Mouse (Mus musculus): ENCODE data around the gene Usf3. TPM values are rescaled to one million over a fixed set of nuclear protein-coding genes. Genes with fewer than 3 reads are reported as not detected.

Usf3 gene
- polyA plus RNA-seq, 1 experiment from 2014 or later = 2.1 TPM

DNA sequence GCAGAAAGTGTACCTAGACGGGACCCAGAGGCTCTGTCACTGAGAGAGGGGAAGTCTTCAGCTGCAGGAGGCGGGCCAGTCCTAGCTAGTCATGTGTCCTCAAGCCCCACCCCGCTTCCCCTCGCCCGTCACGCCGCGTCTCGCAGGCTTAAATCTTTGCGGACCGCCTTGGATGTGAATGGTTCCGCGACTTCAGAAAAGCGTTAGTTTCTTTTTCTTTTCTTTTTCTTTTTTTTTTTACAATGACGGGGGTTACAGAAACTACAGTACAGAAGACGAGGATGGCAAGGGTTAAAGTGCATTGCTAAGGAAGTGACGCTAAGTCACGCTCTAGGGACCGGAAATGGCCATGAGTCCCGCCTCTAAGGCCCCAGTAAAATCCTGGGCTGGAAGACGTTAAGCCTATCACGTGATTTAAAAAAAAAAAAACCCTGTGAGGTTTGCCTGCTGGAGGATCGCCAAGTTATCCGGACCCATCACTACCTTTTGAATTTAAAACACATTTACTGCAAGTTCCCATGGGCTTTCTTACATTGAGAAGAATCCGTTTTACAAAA, 34.0 kb upstream of the Usf3 start:
- peak; percentile 92 for ATAC-seq
- H3K36me3 ChIP-seq (ENCODE audit: control insufficient read depth, insufficient read depth, low read length) = no peaks in the 10 kb centered on the region
- peak overlapping the region; percentile 86 for H3K9ac ChIP-seq (ENCODE audit: low read depth, low read length)

DNA sequence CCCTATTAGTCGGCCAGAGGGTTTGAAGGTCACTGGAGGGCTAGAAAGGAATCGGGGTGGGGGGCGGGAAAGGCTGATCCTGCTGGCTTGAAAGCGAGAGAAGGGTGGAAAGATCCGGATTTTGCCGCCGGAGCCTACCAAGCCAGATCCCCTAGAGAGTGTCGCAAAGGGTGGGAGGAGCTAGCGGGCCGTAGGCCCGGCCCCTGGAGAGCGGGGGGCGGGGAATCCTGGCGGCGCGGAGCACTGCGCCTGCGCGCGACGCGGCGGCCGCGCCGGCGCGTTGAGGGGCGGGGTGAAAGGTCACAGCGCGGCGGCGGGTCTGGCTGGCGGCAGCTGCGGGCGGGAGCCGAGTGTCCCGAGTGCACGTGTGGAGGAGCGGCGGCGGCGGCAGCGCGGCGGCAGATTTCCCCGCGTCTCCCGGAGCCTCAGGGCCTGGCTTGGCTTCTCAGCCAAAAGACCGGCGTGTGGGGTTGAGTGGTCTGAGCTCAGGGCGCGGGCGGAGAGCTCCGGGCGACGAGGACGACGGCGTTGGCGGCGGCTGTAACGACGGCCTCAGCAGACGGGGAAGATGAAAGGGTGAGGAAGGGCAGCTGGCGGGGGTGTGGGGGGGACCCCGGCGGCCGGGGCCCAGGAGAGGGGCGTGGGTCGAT, 33.4 kb upstream of the Usf3 start, which contains the start of the genes Atp6v1a and Naa50:
Gene Atp6v1a (minus strand): TSS at position 170 of the 650 bp plus-strand sequence.
Gene Naa50 (plus strand): TSS at position 295 of the 650 bp plus-strand sequence.
- no peaks in the 10 kb centered on the region for H3K27me3 ChIP-seq (replicated peaks; ENCODE audit: control insufficient read depth, insufficient read depth, low read length)
- H3K4me1 ChIP-seq (ENCODE audit: control insufficient read depth, insufficient read depth, low read depth, low read length) = peaks cover 16% of the 10 kb centered on the region
- H3K36me3 ChIP-seq (ENCODE audit: control insufficient read depth, insufficient read depth, low read length) = no peaks in the 10 kb centered on the region
- peak within 1 kb of the TSS; percentile 99 for H3K27ac ChIP-seq (ENCODE audit: low read depth, low read length)
- WGBS = under 1% methylated on average over 58 of the region's 71 CpGs
- ATAC-seq = peak; percentile 83
- peak within 1 kb of the TSS; percentile 86 for H3K9ac ChIP-seq (ENCODE audit: low read depth, low read length)
- H3K9me3 ChIP-seq (ENCODE audit: control insufficient read depth, low read length) = no peaks in the 10 kb centered on the region
- H3K4me2 ChIP-seq (ENCODE audit: low read length) = peak within 1 kb of the TSS; percentile 74
- peak within 1 kb of the TSS; percentile 98 for H3K4me3 ChIP-seq (ENCODE audit: low read length)

More for the DNA sequence above, 34.0 kb upstream of the Usf3 start:
- Histone ChIP-seq H3K27ac (ENCODE audit: low read depth, low read length) (peak overlapping the region; percentile 99), H3K4me2 (ENCODE audit: low read length) (peak overlapping the region; percentile 74), H3K27me3 (replicated peaks; ENCODE audit: control insufficient read depth, insufficient read depth, low read length) (no peaks in the 10 kb centered on the region), H3K4me3 (ENCODE audit: low read length) (peak overlapping the region; percentile 98), H3K4me1 (ENCODE audit: control insufficient read depth, insufficient read depth, low read depth, low read length) (peaks cover 16% of the 10 kb centered on the region), H3K9me3 (ENCODE audit: control insufficient read depth, low read length) (no peaks in the 10 kb centered on the region)
- under 1% methylated on average over 25 of the region's 25 CpGs for WGBS

DNA sequence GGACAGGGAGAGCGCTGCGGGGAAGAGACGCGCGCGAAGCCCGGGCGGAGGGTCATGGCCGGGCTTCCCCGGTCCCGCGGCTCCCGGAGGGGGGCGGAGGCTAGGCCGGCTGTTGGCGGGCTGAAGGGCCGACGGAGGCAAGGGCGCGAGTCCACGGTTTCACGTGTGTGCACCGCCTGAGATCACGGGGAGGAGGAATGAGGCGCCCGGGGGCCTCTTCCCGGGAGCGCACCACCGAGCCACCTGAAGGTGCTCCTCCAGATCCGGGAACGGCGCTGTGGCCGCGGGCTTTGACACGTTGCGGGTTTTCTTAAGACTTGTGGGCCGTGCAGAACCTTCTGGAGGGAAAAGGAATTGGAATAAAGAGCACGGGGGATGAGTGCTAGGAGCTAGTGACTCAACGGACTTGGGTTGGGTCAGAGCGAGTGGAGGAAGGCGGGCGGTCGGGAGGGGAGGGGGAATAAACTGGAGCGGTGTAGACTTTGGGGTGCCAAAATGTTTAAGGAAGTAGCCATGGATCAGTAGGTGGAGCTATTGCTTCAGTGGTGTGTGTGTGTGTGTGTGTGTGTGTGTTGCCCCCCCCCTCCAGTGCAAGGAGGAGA, 32.8 kb upstream of the Usf3 start:
- Histone ChIP-seq H3K27ac (ENCODE audit: low read depth, low read length) (peak overlapping the region; percentile 99), H3K4me2 (ENCODE audit: low read length) (peak overlapping the region; percentile 74), H3K4me1 (ENCODE audit: control insufficient read depth, insufficient read depth, low read depth, low read length) (peaks cover 16% of the 10 kb centered on the region), H3K9me3 (ENCODE audit: control insufficient read depth, low read length) (no peaks in the 10 kb centered on the region), H3K4me3 (ENCODE audit: low read length) (peak overlapping the region; percentile 98), H3K9ac (ENCODE audit: low read depth, low read length) (peak overlapping the region; percentile 86), H3K27me3 (replicated peaks; ENCODE audit: control insufficient read depth, insufficient read depth, low read length) (no peaks in the 10 kb centered on the region), H3K36me3 (ENCODE audit: control insufficient read depth, insufficient read depth, low read length) (no peaks in the 10 kb centered on the region)
- WGBS = under 1% methylated on average over 41 of the region's 44 CpGs
- peak; percentile 53 for ATAC-seq

DNA sequence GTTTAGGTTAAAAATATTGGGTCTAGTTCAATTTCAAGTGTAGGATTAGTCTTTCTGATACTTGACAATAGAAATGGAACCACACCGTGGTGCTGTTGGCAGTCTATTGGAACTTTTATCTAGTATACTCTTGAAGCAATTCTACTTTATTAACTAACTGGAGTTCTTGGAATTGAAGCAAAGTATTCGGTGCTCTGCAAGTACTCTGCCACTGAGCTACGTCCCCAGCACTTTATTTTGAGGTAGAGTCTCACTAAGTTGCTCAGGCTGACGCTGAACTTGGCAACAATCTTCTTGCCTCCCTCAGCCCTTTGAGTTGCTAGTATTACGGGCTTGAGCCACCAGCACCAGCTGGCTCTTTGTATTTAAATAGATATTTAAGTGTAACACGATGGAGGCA, 31.6 kb upstream of the Usf3 start:
- 41% methylated on average over 6 of the region's 6 CpGs for WGBS
- H3K9ac ChIP-seq (ENCODE audit: low read depth, low read length) = no peak overlapping the region

DNA sequence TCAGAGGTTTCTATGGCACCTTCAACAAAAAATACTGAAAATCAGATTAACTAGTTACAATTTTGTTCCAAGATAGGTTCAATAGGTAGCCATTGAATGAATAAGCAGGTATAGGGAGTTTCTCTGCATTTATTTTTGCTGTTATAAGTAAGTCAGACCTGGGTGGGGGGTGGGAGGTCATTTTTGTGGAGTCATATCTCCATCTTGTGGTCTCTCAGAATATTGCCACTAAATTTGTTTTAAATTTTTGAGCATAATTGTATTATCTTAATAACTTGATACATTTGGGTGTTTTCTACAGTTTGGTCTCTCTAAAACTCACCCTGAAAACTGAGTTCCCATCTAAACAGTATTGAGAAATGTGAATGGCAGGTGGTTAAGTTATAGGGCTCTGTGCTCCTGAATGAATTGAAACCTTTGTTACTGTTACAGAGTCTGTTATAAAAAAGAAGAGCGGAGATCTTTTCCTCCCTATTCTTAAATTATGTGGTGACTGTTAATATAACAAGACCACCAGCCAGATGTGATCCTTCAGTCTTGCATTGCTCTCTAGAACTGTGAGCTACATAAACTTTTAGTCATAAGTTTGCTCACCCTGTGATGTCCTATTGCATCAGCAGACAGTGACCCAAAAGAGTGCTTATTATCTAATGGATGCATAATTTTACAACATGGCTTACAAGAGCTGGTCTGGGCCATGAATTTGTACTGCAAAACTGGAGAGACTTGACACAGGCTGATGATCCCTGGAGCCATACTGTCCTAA, 23.9 kb upstream of the Usf3 start:
- H3K4me1 ChIP-seq (ENCODE audit: control insufficient read depth, insufficient read depth, low read depth, low read length) = no peaks in the 10 kb centered on the region
- WGBS = 100% methylated on average over 1 of the region's 1 CpGs

More for the DNA sequence above, 31.6 kb upstream of the Usf3 start:
- Histone ChIP-seq H3K36me3 (ENCODE audit: control insufficient read depth, insufficient read depth, low read length) (no peaks in the 10 kb centered on the region), H3K27me3 (replicated peaks; ENCODE audit: control insufficient read depth, insufficient read depth, low read length) (no peaks in the 10 kb centered on the region), H3K4me2 (ENCODE audit: low read length) (peak overlapping the region; percentile 1), H3K4me1 (ENCODE audit: control insufficient read depth, insufficient read depth, low read depth, low read length) (peaks cover 16% of the 10 kb centered on the region), H3K9me3 (ENCODE audit: control insufficient read depth, low read length) (no peaks in the 10 kb centered on the region), H3K27ac (ENCODE audit: low read depth, low read length) (no peak overlapping the region), H3K4me3 (ENCODE audit: low read length) (no peak overlapping the region)
- no peak for ATAC-seq

DNA sequence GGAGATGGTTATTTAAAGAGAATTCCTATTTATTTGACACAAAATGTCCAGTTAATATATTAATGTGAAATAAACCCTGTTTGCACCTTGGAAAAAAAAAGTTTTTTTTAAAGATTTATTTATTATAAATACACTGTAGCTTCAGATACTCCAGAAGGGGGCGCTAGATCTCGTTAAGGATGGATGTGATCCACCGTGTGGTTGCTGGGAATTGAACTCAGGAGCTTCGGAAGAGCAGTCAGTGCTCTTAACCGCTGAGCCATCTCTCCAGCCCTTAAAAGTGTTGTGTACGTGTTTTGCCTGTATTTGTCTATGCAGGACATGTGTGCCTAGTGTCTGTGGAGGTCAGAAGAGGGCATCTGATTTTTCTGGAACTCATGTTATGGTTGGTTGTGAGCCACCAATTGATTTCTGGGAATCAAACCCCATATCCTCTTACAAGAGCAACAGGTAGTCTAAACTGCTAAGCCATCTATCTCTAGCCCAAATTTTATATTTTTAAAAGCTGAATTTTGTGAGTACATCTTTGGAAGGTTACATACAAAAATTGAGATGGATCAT, 18.5 kb upstream of the Usf3 start:
- Histone ChIP-seq H3K9ac (ENCODE audit: low read depth, low read length) (no peak overlapping the region), H3K27ac (ENCODE audit: low read depth, low read length) (no peak overlapping the region), H3K4me2 (ENCODE audit: low read length) (no peak overlapping the region), H3K9me3 (ENCODE audit: control insufficient read depth, low read length) (no peaks in the 10 kb centered on the region), H3K36me3 (ENCODE audit: control insufficient read depth, insufficient read depth, low read length) (0 out of 2 replicates have a peak, but pooled peaks cover 5% of the 10 kb centered on the region), H3K4me3 (ENCODE audit: low read length) (no peak overlapping the region), H3K27me3 (replicated peaks; ENCODE audit: control insufficient read depth, insufficient read depth, low read length) (no peaks in the 10 kb centered on the region), H3K4me1 (ENCODE audit: control insufficient read depth, insufficient read depth, low read depth, low read length) (no peaks in the 10 kb centered on the region)
- ATAC-seq = no peak
- WGBS = 73% methylated on average over 6 of the region's 6 CpGs

More for the DNA sequence above, 23.9 kb upstream of the Usf3 start:
- Histone ChIP-seq H3K9ac (ENCODE audit: low read depth, low read length) (no peak overlapping the region), H3K27ac (ENCODE audit: low read depth, low read length) (no peak overlapping the region), H3K4me3 (ENCODE audit: low read length) (no peak overlapping the region), H3K27me3 (replicated peaks; ENCODE audit: control insufficient read depth, insufficient read depth, low read length) (no peaks in the 10 kb centered on the region), H3K9me3 (ENCODE audit: control insufficient read depth, low read length) (no peaks in the 10 kb centered on the region), H3K4me2 (ENCODE audit: low read length) (no peak overlapping the region), H3K36me3 (ENCODE audit: control insufficient read depth, insufficient read depth, low read length) (no peaks in the 10 kb centered on the region)
- no peak for ATAC-seq

DNA sequence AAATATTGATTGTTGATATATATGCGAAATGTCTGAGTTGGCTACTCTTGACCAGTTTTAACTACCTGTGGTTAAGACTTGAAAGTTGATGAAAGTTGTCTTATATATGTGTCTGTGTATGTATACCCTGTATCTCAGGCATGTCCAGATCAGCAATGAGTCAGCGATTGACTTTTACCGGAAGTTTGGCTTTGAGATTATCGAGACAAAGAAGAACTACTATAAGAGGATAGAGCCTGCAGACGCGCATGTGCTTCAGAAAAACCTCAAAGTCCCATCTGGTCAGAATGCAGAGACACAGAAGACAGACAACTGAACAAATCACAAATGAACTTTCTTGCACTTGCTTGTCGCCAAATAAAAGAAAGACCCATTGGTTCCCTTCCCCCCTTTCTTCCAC, 13.7 kb upstream of the Usf3 start:
- 95% methylated on average over 7 of the region's 7 CpGs for WGBS
- H3K4me3 ChIP-seq (ENCODE audit: low read length) = no peak overlapping the region
- no peaks in the 10 kb centered on the region for H3K9me3 ChIP-seq (ENCODE audit: control insufficient read depth, low read length)
- ATAC-seq = no peak
- no peaks in the 10 kb centered on the region for H3K27me3 ChIP-seq (replicated peaks; ENCODE audit: control insufficient read depth, insufficient read depth, low read length)
- no peak overlapping the region for H3K9ac ChIP-seq (ENCODE audit: low read depth, low read length)
- H3K4me1 ChIP-seq (ENCODE audit: control insufficient read depth, insufficient read depth, low read depth, low read length) = no peaks in the 10 kb centered on the region
- H3K36me3 ChIP-seq (ENCODE audit: control insufficient read depth, insufficient read depth, low read length) = 0 out of 2 replicates have a peak, but pooled peaks cover 5% of the 10 kb centered on the region
- no peak overlapping the region for H3K27ac ChIP-seq (ENCODE audit: low read depth, low read length)
- H3K4me2 ChIP-seq (ENCODE audit: low read length) = no peak overlapping the region

DNA sequence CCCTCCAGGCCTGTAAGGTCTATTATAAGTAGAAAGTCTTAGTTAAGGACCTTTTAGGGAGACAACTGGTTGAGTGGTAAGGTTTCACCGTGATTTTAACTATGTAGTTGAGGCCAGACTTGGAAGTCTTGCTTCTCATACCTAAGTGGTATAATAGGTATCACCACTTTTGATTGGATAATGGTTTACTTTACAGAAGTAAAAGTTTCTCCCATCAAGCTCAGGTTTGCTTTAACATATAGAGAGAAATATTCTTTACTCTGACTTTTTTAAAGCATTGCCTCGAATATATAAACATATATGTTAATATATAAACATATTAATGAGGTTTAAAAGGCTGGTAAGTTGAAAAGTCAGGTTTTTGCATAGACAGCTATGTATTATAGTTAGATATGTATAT, 9.2 kb upstream of the Usf3 start:
- 93% methylated on average over 2 of the region's 2 CpGs for WGBS
- Histone ChIP-seq H3K27me3 (replicated peaks; ENCODE audit: control insufficient read depth, insufficient read depth, low read length) (no peaks in the 10 kb centered on the region), H3K36me3 (ENCODE audit: control insufficient read depth, insufficient read depth, low read length) (0 out of 2 replicates have a peak, but pooled peaks cover 3% of the 10 kb centered on the region), H3K27ac (ENCODE audit: low read depth, low read length) (no peak overlapping the region), H3K4me1 (ENCODE audit: control insufficient read depth, insufficient read depth, low read depth, low read length) (no peaks in the 10 kb centered on the region), H3K9ac (ENCODE audit: low read depth, low read length) (no peak overlapping the region), H3K4me3 (ENCODE audit: low read length) (no peak overlapping the region), H3K4me2 (ENCODE audit: low read length) (no peak overlapping the region), H3K9me3 (ENCODE audit: control insufficient read depth, low read length) (no peaks in the 10 kb centered on the region)
- no peak for ATAC-seq
